Mouse (Mus musculus) ES-Bruce4 (cell line): ENCODE results near the gene H2-Eb1. TPM values are rescaled to one million over a fixed set of nuclear protein-coding genes. Genes with fewer than 3 reads are reported as not detected.
"Not testable (repeated sequence)": the region's sequence is repeated elsewhere in the genome, so short reads cannot be mapped to it uniquely, and the experiment has no call there.

Experiments
- H3K27ac ChIP-seq: 2 replicates; pipeline ENCODE4 v1.5.1; 2012; ENCODE audit warnings: low read length, inconsistent platforms; ENCODE audit not compliant: insufficient read depth
- H3K27me3 ChIP-seq: 2 replicates; pipeline ENCODE4 v1.6.1; 2012; ENCODE audit warnings: mild to moderate bottlenecking, low read length, inconsistent platforms; ENCODE audit not compliant: control insufficient read depth, poor library complexity, insufficient read depth, severe bottlenecking
- H3K36me3 ChIP-seq: 2 replicates; pipeline ENCODE4 v1.6.1; 2012; ENCODE audit warnings: inconsistent platforms, mild to moderate bottlenecking, low read length, moderate library complexity; ENCODE audit not compliant: control insufficient read depth, poor library complexity, insufficient read depth, severe bottlenecking
- H3K4me1 ChIP-seq: one replicate; pipeline ENCODE4 v1.8.1; 2011; ENCODE audit warnings: low read length; ENCODE audit not compliant: control insufficient read depth, insufficient read depth
- H3K4me3 ChIP-seq: 2 replicates; pipeline ENCODE4 v1.5.1; 2011; ENCODE audit warnings: low read depth, mild to moderate bottlenecking, low read length
- H3K9ac ChIP-seq: 2 replicates; pipeline ENCODE4 v1.6.1; 2012; ENCODE audit warnings: low read depth, mild to moderate bottlenecking, inconsistent platforms; ENCODE audit not compliant: poor library complexity, severe bottlenecking
- H3K9me3 ChIP-seq: replicated peaks from 2 replicates; pipeline ENCODE4 v1.6.1; 2012; ENCODE audit warnings: mild to moderate bottlenecking, low read length, inconsistent platforms; ENCODE audit not compliant: control insufficient read depth, poor library complexity, insufficient read depth, severe bottlenecking
- CTCF ChIP-seq: IDR thresholded peaks from one replicate; pipeline ENCODE4 v1.8.1; 2011; ENCODE audit warnings: low read depth, low read length
- EP300 ChIP-seq: IDR thresholded peaks from 2 replicates; pipeline ENCODE4 v1.6.1; 2011; ENCODE audit warnings: low read depth, low read length; ENCODE audit not compliant: insufficient read depth
- POLR2A ChIP-seq: IDR thresholded peaks from one replicate; pipeline ENCODE4 v1.8.1; 2011; ENCODE audit warnings: low read length; ENCODE audit not compliant: insufficient read depth
- polyA plus RNA-seq: library from polyadenylated mRNA; stranded (reverse); fragments of >200 nt; gene quantifications from 2 replicates; pipeline ENCODE4 v1.2.4, GENCODE M21; 2011; ENCODE audit warnings: low read depth; ENCODE audit not compliant: missing spikeins, insufficient read depth, insufficient read length

Gene H2-Eb1
- polyA plus RNA-seq, 1 experiment: 2.8 TPM

DNA sequence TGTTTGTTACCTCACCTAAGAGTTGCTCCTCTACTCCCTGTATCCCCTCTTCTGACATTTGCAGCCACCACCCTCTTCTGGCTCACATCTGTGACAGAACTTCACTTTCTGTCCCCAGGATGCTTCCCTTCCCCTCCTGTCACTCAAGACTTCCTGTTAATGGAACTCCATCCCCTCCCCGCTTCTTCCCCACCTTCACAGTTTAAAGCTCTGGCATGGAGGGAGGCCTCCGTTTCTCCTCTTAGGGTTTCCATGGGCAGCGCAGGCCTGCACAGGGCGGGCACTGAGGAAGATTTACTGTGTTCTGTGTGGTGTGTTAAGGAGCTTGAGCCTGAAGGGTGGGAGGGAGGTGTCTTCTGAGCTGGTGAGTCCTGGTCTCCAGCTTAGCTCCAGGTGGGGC, 2.5 kb downstream of the H2-Eb1 start:
- Histone ChIP-seq H3K36me3 (no peaks in the 10 kb centered on the region), H3K4me1 (no peaks in the 10 kb centered on the region), H3K27me3 (no peaks in the 10 kb centered on the region), H3K27ac (no peak overlapping the region), H3K9me3 (no peaks in the 10 kb centered on the region), H3K9ac (no peak overlapping the region), H3K4me3 (no peak overlapping the region)
- TF ChIP-seq POLR2A: no peak
- no peak for TF ChIP-seq CTCF
- TF ChIP-seq EP300: no peak

DNA sequence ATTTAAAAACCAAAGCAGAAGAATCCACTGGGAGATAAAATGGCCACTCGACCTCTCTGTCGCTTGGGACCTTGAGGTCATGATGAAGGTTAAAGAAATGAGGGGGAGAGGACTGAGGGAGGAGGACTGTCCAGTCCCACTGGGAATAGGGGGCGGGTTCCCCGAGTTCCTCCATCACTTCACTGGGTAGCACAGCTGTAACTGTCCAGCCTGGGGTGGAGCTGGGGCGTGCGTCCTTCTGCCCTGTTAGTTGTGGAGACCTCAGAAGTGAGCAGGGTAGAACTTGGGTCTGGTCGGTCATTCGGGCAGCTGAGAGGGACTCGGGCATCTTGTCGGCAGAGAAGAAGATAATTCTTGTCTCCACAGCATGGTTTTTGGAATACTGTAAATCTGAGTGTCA, 3.6 kb downstream of the H2-Eb1 start:
- Histone ChIP-seq H3K4me1 (no peaks in the 10 kb centered on the region), H3K36me3 (no peaks in the 10 kb centered on the region), H3K27ac (no peak overlapping the region), H3K27me3 (no peaks in the 10 kb centered on the region), H3K9me3 (no peaks in the 10 kb centered on the region), H3K9ac (no peak overlapping the region), H3K4me3 (peak overlapping the region; percentile 51)
- TF ChIP-seq EP300 (no peak), POLR2A (no peak), CTCF (no peak)

DNA sequence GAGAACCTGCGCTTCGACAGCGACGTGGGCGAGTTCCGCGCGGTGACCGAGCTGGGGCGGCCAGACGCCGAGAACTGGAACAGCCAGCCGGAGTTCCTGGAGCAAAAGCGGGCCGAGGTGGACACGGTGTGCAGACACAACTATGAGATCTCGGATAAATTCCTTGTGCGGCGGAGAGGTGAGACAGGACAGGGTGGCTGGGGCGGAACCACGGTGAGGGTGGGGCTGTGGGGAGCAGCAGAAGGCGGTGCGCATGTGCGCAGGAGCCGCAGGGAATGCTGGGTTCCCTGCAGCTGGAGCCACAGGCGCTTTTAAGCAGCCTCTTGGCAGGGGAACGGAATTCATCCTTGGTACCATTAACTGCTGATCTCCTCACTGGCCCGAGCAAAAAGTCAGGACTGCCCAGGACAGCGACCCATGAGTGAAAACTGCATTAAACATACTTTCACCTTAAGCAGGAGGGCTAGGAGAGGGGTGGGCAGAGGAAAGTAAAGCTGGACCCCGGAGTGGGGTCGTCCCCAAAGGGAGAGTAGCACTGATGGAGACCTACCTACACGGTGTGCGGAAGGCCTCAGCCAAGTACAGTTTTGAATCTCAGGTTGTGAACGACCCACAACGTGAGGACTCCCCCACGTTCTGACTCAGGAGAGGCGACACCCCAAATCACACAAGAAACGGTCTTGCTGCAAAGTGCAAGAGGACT, 4.2 kb downstream of the H2-Eb1 start:
- H3K9ac ChIP-seq: no peak overlapping the region
- H3K27ac ChIP-seq: no peak overlapping the region
- H3K4me1 ChIP-seq: no peaks in the 10 kb centered on the region
- no peaks in the 10 kb centered on the region for H3K9me3 ChIP-seq
- H3K36me3 ChIP-seq: no peaks in the 10 kb centered on the region
- no peaks in the 10 kb centered on the region for H3K27me3 ChIP-seq
- H3K4me3 ChIP-seq: peak overlapping the region; percentile 51
- TF ChIP-seq CTCF: no peak
- no peak for TF ChIP-seq EP300
- TF ChIP-seq POLR2A: no peak

DNA sequence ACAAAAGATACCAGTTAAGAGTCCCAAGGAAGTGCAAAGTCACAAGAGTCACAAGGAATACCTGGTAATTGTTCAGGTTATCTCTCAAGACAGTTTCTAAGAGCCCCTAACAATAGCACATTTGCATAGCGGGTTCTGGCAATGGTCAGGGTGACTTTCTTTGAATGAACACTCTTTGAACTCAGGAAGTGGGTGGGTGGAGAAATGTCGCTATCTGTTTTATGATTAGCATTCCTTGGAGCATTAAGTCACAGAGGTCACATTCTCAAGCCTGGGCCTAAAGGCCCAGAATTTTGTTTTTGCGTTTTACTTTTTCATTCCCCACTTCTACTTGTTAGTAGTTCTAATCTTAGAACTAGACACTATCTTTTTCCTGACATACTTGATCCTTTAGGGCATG, 4.9 kb downstream of the H2-Eb1 start:
- not testable (repeated sequence) for H3K27me3 ChIP-seq, H3K4me1 ChIP-seq, H3K4me3 ChIP-seq, H3K36me3 ChIP-seq, H3K27ac ChIP-seq, H3K9ac ChIP-seq, H3K9me3 ChIP-seq

DNA sequence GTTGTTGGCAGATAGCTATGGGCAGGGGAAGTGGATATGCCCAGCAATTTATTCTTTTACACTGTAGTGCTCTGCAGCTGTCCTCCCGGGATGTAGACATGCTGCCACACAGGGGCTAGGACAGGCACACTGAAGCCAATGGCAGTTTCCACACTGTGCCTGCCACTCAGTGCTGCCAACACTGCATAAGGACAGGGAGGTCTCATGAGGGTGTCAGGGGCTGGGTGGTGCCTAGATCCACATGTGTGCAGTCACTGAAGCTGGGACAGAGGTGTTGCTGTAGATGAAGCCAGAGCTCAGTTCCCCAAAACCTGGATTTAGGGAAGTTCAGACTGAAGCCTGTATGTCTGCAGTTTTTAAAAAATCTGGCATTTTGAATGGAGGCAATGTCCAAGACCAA, 6.5 kb downstream of the H2-Eb1 start:
- Histone ChIP-seq H3K27me3 (no peaks in the 10 kb centered on the region), H3K36me3 (no peaks in the 10 kb centered on the region), H3K9me3 (no peaks in the 10 kb centered on the region), H3K9ac (no peak overlapping the region), H3K27ac (no peak overlapping the region), H3K4me1 (no peaks in the 10 kb centered on the region), H3K4me3 (no peak overlapping the region)
- no peak for TF ChIP-seq CTCF
- TF ChIP-seq EP300: no peak
- no peak for TF ChIP-seq POLR2A

DNA sequence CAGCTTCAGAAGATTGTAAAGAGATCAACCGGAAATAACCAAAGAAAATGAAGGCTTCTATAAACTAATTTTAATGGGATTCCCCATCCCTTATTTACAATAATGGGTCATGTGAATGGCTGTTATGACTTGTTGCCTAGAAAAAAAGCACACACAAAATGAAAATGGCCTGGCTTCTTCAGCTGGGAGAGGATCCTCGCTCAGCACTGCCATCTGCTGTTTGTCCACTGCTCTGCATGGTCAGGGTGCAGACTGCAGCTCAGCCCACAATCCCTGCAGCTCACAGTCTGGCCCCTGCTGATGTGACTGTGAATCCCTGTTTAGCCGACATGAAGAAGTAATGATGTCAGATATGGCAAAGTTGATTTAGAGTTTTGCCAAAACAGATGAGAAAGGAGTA, 7.7 kb downstream of the H2-Eb1 start:
- Histone ChIP-seq H3K27me3 (no peaks in the 10 kb centered on the region), H3K36me3 (no peaks in the 10 kb centered on the region), H3K4me1 (no peaks in the 10 kb centered on the region), H3K4me3 (no peak overlapping the region), H3K9ac (no peak overlapping the region), H3K9me3 (no peaks in the 10 kb centered on the region), H3K27ac (no peak overlapping the region)
- TF ChIP-seq CTCF (peak; percentile 96), POLR2A (no peak)
